Mouse (Mus musculus): Measurements from ENCODE around the gene Map2k1. TPM values are rescaled to one million over a fixed set of nuclear protein-coding genes. Genes with fewer than 3 reads are reported as not detected.
"Not testable (repeated sequence)": the region's sequence is repeated elsewhere in the genome, so short reads cannot be mapped to it uniquely, and the experiment has no call there.

Map2k1 gene
- polyA plus RNA-seq, 1 experiment from 2014 or later = 92.2 TPM

- no peak for ATAC-seq (ENCODE audit: low FRiP score, low TSS enrichment)
- Histone ChIP-seq H3K4me2 (replicated peaks; ENCODE audit: low read depth, low read length) (no peak overlapping the region), H3K9ac (replicated peaks; ENCODE audit: low read length) (no peak overlapping the region), H3K27ac (ENCODE audit: low read length) (peak overlapping the region; percentile 55), H3K4me3 (ENCODE audit: low read length) (no peak overlapping the region), H3K27me3 (ENCODE audit: insufficient read depth, low read length) (no peaks in the 10 kb centered on the region), H3K4me1 (ENCODE audit: insufficient read depth, low read length) (peaks cover 39% of the 10 kb centered on the region), H3K36me3 (ENCODE audit: insufficient read depth, low read length) (no peaks in the 10 kb centered on the region), H3K9me3 (ENCODE audit: low read length) (no peaks in the 10 kb centered on the region)
- WGBS = 44% methylated on average over 1 of the region's 1 CpGs
Observed at GRCm38 (mm10) chr9:64219305-64219704, 34.1 kb downstream of the Map2k1 start.

GRCm38 (mm10) chr9:64217887-64218286, 35.5 kb downstream of the Map2k1 start:
- Histone ChIP-seq H3K27me3 (ENCODE audit: insufficient read depth, low read length) (no peaks in the 10 kb centered on the region), H3K4me2 (replicated peaks; ENCODE audit: low read depth, low read length) (no peak overlapping the region), H3K36me3 (ENCODE audit: insufficient read depth, low read length) (no peaks in the 10 kb centered on the region), H3K4me1 (ENCODE audit: insufficient read depth, low read length) (peaks cover 40% of the 10 kb centered on the region), H3K27ac (ENCODE audit: low read length) (peak overlapping the region; percentile 59), H3K9me3 (ENCODE audit: low read length) (no peaks in the 10 kb centered on the region), H3K4me3 (ENCODE audit: low read length) (no peak overlapping the region), H3K9ac (replicated peaks; ENCODE audit: low read length) (no peak overlapping the region)
- ATAC-seq (ENCODE audit: low FRiP score, low TSS enrichment) = no peak

- ATAC-seq (ENCODE audit: low FRiP score, low TSS enrichment) = no peak
- Histone ChIP-seq H3K27ac (ENCODE audit: low read length) (no peak overlapping the region), H3K4me3 (ENCODE audit: low read length) (no peak overlapping the region), H3K4me1 (ENCODE audit: insufficient read depth, low read length) (peaks cover 39% of the 10 kb centered on the region), H3K9me3 (ENCODE audit: low read length) (no peaks in the 10 kb centered on the region), H3K27me3 (ENCODE audit: insufficient read depth, low read length) (no peaks in the 10 kb centered on the region), H3K9ac (replicated peaks; ENCODE audit: low read length) (no peak overlapping the region), H3K4me2 (replicated peaks; ENCODE audit: low read depth, low read length) (no peak overlapping the region), H3K36me3 (ENCODE audit: insufficient read depth, low read length) (no peaks in the 10 kb centered on the region)
- WGBS = 93% methylated on average over 2 of the region's 2 CpGs
Observed at GRCm38 (mm10) chr9:64216641-64217040, 36.8 kb downstream of the Map2k1 start.

GRCm38 (mm10) chr9:64216090-64216489, 37.3 kb downstream of the Map2k1 start:
- no peak overlapping the region for H3K4me2 ChIP-seq (replicated peaks; ENCODE audit: low read depth, low read length)
- no peaks in the 10 kb centered on the region for H3K27me3 ChIP-seq (ENCODE audit: insufficient read depth, low read length)
- H3K36me3 ChIP-seq (ENCODE audit: insufficient read depth, low read length) = no peaks in the 10 kb centered on the region
- H3K4me3 ChIP-seq (ENCODE audit: low read length) = no peak overlapping the region
- no peak overlapping the region for H3K27ac ChIP-seq (ENCODE audit: low read length)
- no peaks in the 10 kb centered on the region for H3K9me3 ChIP-seq (ENCODE audit: low read length)
- WGBS = 79% methylated on average over 4 of the region's 4 CpGs
- peaks cover 36% of the 10 kb centered on the region for H3K4me1 ChIP-seq (ENCODE audit: insufficient read depth, low read length)
- no peak overlapping the region for H3K9ac ChIP-seq (replicated peaks; ENCODE audit: low read length)
- ATAC-seq (ENCODE audit: low FRiP score, low TSS enrichment) = no peak

GRCm38 (mm10) chr9:64214452-64214851, 39.0 kb downstream of the Map2k1 start:
- Histone ChIP-seq H3K4me1 (ENCODE audit: insufficient read depth, low read length) (peaks cover 26% of the 10 kb centered on the region), H3K4me3 (ENCODE audit: low read length) (no peak overlapping the region), H3K4me2 (replicated peaks; ENCODE audit: low read depth, low read length) (no peak overlapping the region), H3K27me3 (ENCODE audit: insufficient read depth, low read length) (no peaks in the 10 kb centered on the region), H3K36me3 (ENCODE audit: insufficient read depth, low read length) (peaks cover 4% of the 10 kb centered on the region; the same call in 1 of the 2 replicates), H3K9ac (replicated peaks; ENCODE audit: low read length) (no peak overlapping the region), H3K27ac (ENCODE audit: low read length) (no peak overlapping the region), H3K9me3 (ENCODE audit: low read length) (no peaks in the 10 kb centered on the region)
- WGBS = 69% methylated on average over 17 of the region's 17 CpGs
- 0 out of 2 replicates have a peak, but pooled peaks have one; percentile 57 for ATAC-seq (ENCODE audit: low FRiP score, low TSS enrichment)

GRCm38 (mm10) chr9:64207509-64208084, 45.8 kb downstream of the Map2k1 start:
- ATAC-seq (ENCODE audit: low FRiP score, low TSS enrichment) = no peak
- Histone ChIP-seq H3K27me3 (ENCODE audit: insufficient read depth, low read length) (no peaks in the 10 kb centered on the region), H3K9ac (replicated peaks; ENCODE audit: low read length) (no peak overlapping the region), H3K36me3 (ENCODE audit: insufficient read depth, low read length) (peaks cover 21% of the 10 kb centered on the region), H3K27ac (ENCODE audit: low read length) (no peak overlapping the region), H3K4me1 (ENCODE audit: insufficient read depth, low read length) (no peaks in the 10 kb centered on the region), H3K4me3 (ENCODE audit: low read length) (no peak overlapping the region), H3K4me2 (replicated peaks; ENCODE audit: low read depth, low read length) (no peak overlapping the region), H3K9me3 (ENCODE audit: low read length) (no peaks in the 10 kb centered on the region)
- 70% methylated on average over 3 of the region's 3 CpGs for WGBS

- Histone ChIP-seq H3K4me3 (ENCODE audit: low read length) (no peak overlapping the region), H3K4me1 (ENCODE audit: insufficient read depth, low read length) (no peaks in the 10 kb centered on the region), H3K27ac (ENCODE audit: low read length) (no peak overlapping the region), H3K36me3 (ENCODE audit: insufficient read depth, low read length) (peaks cover 24% of the 10 kb centered on the region), H3K9ac (replicated peaks; ENCODE audit: low read length) (no peak overlapping the region), H3K27me3 (ENCODE audit: insufficient read depth, low read length) (no peaks in the 10 kb centered on the region), H3K4me2 (replicated peaks; ENCODE audit: low read depth, low read length) (no peak overlapping the region), H3K9me3 (ENCODE audit: low read length) (no peaks in the 10 kb centered on the region)
- ATAC-seq (ENCODE audit: low FRiP score, low TSS enrichment) = no peak
Observed at GRCm38 (mm10) chr9:64202866-64203265, 50.6 kb downstream of the Map2k1 start.

- Histone ChIP-seq H3K27ac (ENCODE audit: low read length) (no peak overlapping the region), H3K4me2 (replicated peaks; ENCODE audit: low read depth, low read length) (no peak overlapping the region), H3K4me1 (ENCODE audit: insufficient read depth, low read length) (no peaks in the 10 kb centered on the region), H3K9ac (replicated peaks; ENCODE audit: low read length) (no peak overlapping the region), H3K27me3 (ENCODE audit: insufficient read depth, low read length) (no peaks in the 10 kb centered on the region), H3K9me3 (ENCODE audit: low read length) (no peaks in the 10 kb centered on the region), H3K4me3 (ENCODE audit: low read length) (no peak overlapping the region), H3K36me3 (ENCODE audit: insufficient read depth, low read length) (peaks cover 24% of the 10 kb centered on the region)
- ATAC-seq (ENCODE audit: low FRiP score, low TSS enrichment) = no peak
Observed at GRCm38 (mm10) chr9:64202331-64202730, 51.1 kb downstream of the Map2k1 start.

GRCm38 (mm10) chr9:64199897-64200296, 53.5 kb downstream of the Map2k1 start:
- H3K9ac ChIP-seq (replicated peaks; ENCODE audit: low read length) = no peak overlapping the region

GRCm38 (mm10) chr9:64198763-64199418, 54.5 kb downstream of the Map2k1 start:
- 91% methylated on average over 7 of the region's 7 CpGs for WGBS
- not testable (repeated sequence) for H3K4me1 ChIP-seq (ENCODE audit: insufficient read depth, low read length); H3K27me3 ChIP-seq (ENCODE audit: insufficient read depth, low read length); H3K27ac ChIP-seq (ENCODE audit: low read length); H3K9ac ChIP-seq (replicated peaks; ENCODE audit: low read length); H3K9me3 ChIP-seq (ENCODE audit: low read length); H3K4me3 ChIP-seq (ENCODE audit: low read length); H3K4me2 ChIP-seq (replicated peaks; ENCODE audit: low read depth, low read length); ATAC-seq (ENCODE audit: low FRiP score, low TSS enrichment)
- H3K36me3 ChIP-seq (ENCODE audit: insufficient read depth, low read length) = peaks cover 16% of the 10 kb centered on the region; the same call in 1 of the 2 replicates

More at GRCm38 (mm10) chr9:64199897-64200296, 53.5 kb downstream of the Map2k1 start:
- WGBS = 38% methylated on average over 2 of the region's 2 CpGs
- ATAC-seq (ENCODE audit: low FRiP score, low TSS enrichment) = peak; percentile 61; the same call in 1 of the 2 replicates
- no peaks in the 10 kb centered on the region for H3K9me3 ChIP-seq (ENCODE audit: low read length)
- H3K4me3 ChIP-seq (ENCODE audit: low read length) = no peak overlapping the region
- H3K4me2 ChIP-seq (replicated peaks; ENCODE audit: low read depth, low read length) = no peak overlapping the region
- no peaks in the 10 kb centered on the region for H3K4me1 ChIP-seq (ENCODE audit: insufficient read depth, low read length)
- H3K36me3 ChIP-seq (ENCODE audit: insufficient read depth, low read length) = peaks cover 24% of the 10 kb centered on the region
- no peak overlapping the region for H3K27ac ChIP-seq (ENCODE audit: low read length)
- H3K27me3 ChIP-seq (ENCODE audit: insufficient read depth, low read length) = no peaks in the 10 kb centered on the region
